Mouse (Mus musculus) urinary bladder, adult 18-20 months (tissue): ENCODE data around the gene Ercc6l2.
A peak's percentile ranks its signal among the peaks of the same experiment; 100 is the strongest.
"Not testable (repeated sequence)": the region's sequence is repeated elsewhere in the genome, so short reads cannot be mapped to it uniquely, and the experiment has no call there.

ENCODE experiments used
- DNase-seq, 2 experiments: peaks; one replicate each; pipeline ENCODE4 v3.0.0; 2022; ENCODE audit warnings: low spot score in 2 of 2, mixed read lengths in 2 of 2

Ercc6l2 gene

GRCm38 (mm10) chr13:63879864-63880141 lies 64.8 kb downstream of the Ercc6l2 start:
- DNase-seq, result no peak

GRCm38 (mm10) chr13:63885532-63885949 lies 70.5 kb downstream of the Ercc6l2 start:
- DNase-seq, result no peak

DNA sequence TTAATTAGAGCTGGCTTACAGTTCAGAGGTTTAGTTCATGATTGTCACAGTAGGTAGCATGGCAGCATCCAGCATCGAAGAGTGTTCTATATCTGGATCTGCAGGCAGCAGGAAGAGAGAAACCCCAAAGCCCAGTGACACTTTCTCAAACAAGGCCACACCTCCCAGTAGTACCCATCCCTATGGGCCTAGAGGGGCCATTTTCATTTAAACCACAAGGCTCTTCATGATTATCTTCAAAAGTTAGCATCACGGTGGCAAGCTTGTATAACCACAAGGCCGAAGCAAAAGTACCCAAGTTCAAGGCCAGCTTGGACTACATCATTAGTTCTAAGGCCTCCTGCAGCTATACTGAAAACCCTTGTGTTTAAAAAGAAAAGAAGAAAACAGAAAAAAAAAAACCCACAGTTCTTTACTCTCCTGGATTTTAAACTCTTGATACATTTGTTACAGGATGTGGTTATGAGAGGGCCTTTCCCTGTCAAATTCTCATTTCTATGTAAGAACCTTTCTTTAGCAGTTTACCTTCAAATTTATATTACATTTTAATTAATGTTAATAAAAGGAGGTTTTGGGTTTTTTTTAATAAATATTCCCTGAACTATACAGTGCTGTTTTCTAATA lies 71.5 kb downstream of the Ercc6l2 start:
- no peak for DNase-seq

GRCm38 (mm10) chr13:63900679-63901302 lies 85.8 kb downstream of the Ercc6l2 start:
- DNase-seq, result no peak

- peak; percentile 19 to 22 for DNase-seq
Measured at GRCm38 (mm10) chr13:63901303-63901713, 86.3 kb downstream of the Ercc6l2 start.

DNA sequence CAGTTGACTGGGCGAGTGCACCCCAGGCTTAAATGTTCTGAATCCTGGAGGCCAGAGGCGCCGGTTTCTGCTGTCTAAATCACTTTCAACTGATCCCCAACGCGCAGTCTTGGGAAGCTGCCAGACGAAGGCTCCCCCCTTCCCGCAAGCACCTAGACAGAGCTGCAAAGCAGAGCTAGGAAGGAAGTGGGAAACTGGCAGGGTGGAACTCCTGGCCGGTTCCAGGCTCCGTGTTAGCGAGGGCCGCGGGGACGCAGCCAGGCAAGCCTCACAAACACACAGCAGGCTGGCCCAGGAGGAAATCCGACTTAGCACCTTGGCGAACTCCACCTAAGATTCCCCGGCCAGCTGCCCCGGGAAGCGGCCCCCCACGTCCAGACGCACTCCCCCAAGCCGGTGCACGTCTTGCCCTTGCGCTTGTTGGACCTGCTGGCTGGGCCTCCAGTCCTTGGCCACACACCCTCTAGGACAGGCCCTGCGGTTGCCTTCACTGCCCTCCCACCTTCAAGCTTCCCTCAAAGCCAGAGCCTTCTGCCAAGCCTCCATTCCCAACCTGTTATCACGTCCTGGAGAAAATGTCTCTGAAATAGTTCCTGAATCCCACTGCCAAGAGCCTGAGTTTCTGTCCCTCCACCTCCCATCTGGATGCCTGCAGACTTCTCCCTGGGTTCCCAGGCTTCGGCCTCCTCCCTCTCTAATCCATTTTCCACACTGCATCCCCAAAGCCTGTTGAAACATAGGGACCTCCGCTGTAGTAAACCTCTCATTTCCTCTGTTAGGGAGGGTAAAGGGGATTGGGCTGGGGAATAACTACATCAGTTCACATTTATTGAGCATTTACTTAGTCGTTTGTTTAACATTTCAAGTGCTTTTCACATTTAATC lies 86.9 kb downstream of the Ercc6l2 start:
- peak in 1 of 2 experiments; percentile 6 for DNase-seq

DNA sequence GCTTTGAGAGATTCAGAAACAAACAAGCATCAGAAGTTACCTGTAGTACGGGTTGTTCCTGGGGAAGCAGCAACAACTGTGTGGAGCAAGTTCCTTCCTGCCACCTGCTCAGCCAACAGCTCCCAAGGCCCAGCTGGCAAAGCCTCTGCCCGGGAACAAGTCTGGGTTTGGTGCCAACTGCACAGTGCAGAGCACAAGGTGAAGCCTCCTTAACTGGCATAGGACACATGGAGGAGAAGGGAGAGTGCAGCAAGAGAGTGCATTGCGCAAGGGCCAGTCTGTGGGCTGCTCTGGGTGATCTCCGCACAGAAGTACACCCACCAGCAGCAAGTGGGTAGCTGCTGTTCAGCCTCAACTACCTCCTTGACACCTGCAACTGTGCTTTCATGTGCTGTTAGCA lies 91.5 kb downstream of the Ercc6l2 start:
- DNase-seq, result no peak

DNA sequence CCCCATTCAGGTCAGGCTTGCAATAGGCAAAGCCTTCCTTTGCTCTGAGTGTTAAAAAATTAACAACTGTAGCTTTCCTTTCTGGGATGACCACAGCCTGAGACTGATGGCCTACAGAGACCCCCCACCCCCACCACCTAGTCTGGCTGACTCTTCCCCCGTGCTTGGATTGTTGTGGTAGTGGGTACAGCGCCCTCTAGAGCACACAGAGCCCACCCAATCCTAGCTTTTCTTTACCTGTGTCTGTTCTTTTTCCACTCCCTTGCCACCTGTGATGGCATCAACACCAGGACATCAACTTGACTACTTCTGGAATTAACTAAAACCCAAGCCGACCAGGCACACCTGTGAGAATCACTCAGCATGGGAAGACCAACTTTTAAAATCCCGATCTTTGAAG lies 92.4 kb downstream of the Ercc6l2 start:
- DNase-seq, result no peak

- no peak for DNase-seq
Measured at GRCm38 (mm10) chr13:63910141-63910804, 95.2 kb downstream of the Ercc6l2 start.

GRCm38 (mm10) chr13:63911617-63912016 lies 96.6 kb downstream of the Ercc6l2 start:
- no peak for DNase-seq

GRCm38 (mm10) chr13:63913136-63913535 lies 98.1 kb downstream of the Ercc6l2 start:
- DNase-seq, result no peak

DNA sequence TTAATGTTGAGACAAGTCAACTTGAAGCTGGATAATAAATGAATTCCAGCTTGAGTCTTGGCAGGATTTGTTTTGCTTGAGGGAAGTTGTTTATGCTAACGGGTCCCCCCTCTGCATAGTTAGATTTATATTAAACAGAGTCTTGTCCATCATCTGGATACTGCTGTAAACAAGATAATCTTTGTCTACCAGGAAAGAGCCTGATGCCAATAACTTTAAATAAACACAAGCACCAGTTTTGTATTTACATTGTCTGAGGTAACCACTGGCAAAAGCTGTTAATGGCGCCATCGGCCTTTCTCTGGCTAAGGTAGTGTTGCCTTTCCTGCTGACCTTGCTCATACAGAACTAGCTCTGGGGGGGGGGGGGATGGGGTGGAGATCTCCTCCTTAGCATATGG lies 100.1 kb downstream of the Ercc6l2 start:
- no peak for DNase-seq

DNA sequence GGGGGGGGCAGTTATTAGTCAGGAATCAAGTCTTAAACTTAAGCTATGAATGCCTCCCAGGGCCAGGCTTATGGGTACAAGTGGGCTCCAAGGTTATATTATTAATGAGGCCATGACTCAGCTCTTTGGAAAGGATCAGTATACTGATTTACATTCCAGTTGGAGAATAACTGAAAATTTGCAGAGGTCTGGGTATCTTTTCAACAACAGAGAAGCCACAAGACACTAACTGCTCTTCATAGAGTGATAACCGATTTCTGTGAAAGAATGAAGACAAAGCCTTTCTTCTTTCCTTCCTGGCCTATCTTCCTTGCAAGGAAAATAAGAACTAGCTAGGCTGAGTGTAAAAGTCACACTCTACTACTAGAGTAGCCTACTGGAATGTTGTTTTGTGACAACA lies 100.6 kb downstream of the Ercc6l2 start:
- no peak for DNase-seq

DNA sequence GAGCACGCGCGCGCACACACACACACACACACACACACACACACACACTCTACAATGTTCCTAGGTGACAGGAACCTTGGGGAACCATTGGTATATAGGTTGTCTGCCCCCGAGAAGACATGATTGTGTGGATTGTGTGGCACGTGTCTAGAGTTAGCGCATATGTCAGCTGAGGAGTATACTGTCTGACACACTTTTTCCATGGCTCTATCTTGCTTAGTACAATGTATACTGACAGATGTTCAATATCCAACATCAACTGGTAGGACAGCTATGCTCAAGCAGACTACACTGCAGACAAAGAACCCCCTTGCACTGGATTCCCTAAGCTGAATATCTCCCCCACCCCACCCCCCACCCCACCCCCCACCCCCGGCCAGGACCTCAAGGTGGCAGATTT lies 101.5 kb downstream of the Ercc6l2 start:
- DNase-seq, result no peak

- DNase-seq, result peak in 1 of 2 experiments; percentile 24
Measured at GRCm38 (mm10) chr13:63917198-63917767, 102.2 kb downstream of the Ercc6l2 start.

DNA sequence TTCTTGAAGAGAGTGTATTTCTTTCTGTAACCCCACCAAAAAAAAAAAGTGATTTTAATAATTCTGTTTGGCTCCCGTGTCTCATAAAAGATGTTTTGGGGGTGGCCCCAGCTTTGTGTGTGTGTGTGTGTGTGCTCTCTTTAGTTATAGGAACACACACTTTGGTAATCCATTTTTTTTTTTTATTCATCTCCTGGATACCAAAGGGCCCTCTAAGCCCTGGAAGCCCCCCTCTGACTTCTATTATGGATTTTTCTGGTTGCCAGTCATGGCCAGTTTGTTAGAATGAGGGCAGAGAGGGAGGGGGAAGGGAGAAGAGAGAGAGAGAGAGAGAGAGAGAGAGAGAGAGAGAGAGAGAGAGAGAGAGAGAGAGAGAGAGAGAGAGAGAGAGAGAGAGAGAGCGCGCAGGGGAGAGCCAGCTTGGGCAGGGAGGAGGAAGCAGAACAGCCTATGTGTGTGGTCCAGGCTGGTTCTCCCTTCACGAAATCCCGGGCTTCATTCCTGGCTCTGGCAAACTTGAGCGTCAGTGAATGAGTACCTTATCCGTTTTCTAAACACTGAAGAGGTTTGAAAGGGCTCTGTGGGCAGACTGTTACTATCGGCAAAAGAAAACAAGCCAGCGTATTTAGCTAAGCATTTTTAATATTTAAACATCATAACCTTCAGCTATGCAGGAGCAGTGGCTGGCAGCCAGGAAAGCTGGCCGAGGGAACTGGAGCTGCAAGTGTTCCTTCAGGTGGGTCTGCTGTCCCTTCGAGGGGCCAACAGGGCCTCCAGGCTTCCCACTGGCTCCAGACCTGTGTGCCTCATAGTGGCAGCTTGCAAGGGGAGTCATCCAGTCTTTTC lies 103.0 kb downstream of the Ercc6l2 start:
- peak; percentile 20 to 35 for DNase-seq

DNA sequence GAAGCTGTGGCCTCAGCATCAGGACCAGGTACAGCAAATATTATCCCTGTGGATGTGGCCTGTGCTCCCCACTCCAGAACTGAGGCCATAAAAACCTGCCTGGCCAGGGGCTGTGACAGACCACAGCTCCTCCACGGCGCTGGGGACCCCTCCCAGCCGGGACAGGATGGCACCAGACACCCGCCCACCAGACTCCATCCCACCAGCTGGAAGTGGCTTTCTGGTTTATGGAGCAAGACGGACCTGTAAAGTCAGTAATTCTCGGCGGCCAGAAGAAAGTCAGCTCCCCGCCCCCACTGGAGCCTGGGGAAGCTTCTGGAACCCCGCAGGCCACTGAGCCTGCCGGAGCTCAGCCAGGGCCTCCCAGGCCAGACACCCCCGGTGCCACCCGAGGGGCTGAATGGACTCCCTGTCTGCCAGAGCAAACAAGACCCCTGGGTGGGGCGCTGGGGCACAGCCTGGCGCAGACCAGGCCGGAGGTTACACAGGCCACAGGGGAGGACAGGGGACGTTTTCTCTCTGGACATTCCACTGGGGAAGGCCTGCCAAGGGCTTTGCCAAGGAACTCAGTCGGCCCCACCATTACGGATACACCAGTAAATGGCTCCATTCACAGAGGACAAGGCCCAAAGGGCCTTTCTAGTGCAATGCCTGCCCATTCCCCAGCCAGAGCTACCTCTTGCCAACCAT lies 103.8 kb downstream of the Ercc6l2 start:
- DNase-seq, result no peak

DNA sequence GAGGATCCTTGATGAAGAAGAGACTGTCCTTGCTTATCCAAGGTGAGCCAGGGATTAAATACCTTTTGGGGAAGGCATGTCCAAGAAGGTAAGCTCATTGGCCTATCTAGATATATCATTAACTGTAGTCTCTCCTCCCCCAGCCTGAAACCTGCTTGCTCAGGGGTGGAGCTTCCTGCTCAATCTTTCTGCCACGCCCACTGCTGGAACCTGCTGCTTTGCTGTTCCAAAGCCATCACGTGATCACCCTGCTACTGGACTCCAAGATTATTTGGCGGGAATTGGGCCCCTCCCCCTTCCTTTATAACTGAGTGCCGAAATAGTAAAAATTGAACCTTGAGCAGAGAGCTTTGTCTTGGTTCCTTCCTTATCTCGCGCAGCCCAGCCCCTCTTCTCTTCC lies 109.0 kb downstream of the Ercc6l2 start:
- DNase-seq, result not testable (repeated sequence)

GRCm38 (mm10) chr13:63927326-63927725 lies 112.3 kb downstream of the Ercc6l2 start:
- DNase-seq, result no peak

GRCm38 (mm10) chr13:63929351-63929750 lies 114.3 kb downstream of the Ercc6l2 start:
- DNase-seq, result no peak
